Mouse (Mus musculus): ENCODE measurements around the gene Bptf.
A peak's percentile ranks its signal among the peaks of the same experiment; 100 is the strongest.
"Not testable (repeated sequence)": the region's sequence is repeated elsewhere in the genome, so short reads cannot be mapped to it uniquely, and the experiment has no call there.

Bptf gene

GRCm38 (mm10) chr11:107046766-107047620 is 84.9 kb downstream of the Bptf start:
- DNase-seq: no peak

GRCm38 (mm10) chr11:107045546-107045945 is 86.4 kb downstream of the Bptf start:
- no peak for DNase-seq

- peak; percentile 70 for DNase-seq
These were observed 87.6 kb downstream of the Bptf start for GRCm38 (mm10) chr11:107044321-107044720.

- peak; percentile 70 for DNase-seq
These were observed 88.6 kb downstream of the Bptf start for GRCm38 (mm10) chr11:107043361-107043760.

GRCm38 (mm10) chr11:107041396-107041795 is 90.5 kb downstream of the Bptf start:
- DNase-seq: no peak

GRCm38 (mm10) chr11:107039417-107039816 is 92.5 kb downstream of the Bptf start:
- DNase-seq: no peak

GRCm38 (mm10) chr11:107034085-107034810 is 97.7 kb downstream of the Bptf start:
- DNase-seq: no peak

- no peak for DNase-seq
These were observed 100.3 kb downstream of the Bptf start for GRCm38 (mm10) chr11:107031635-107032034.

- no peak for DNase-seq
These were observed 102.4 kb downstream of the Bptf start for GRCm38 (mm10) chr11:107029536-107029935.

GRCm38 (mm10) chr11:107028754-107029153 is 103.2 kb downstream of the Bptf start:
- no peak for DNase-seq

- DNase-seq: no peak
These were observed 103.7 kb downstream of the Bptf start for GRCm38 (mm10) chr11:107028275-107028618.

GRCm38 (mm10) chr11:107027431-107028274 is 104.3 kb downstream of the Bptf start:
- peak; percentile 87 for DNase-seq

- DNase-seq: no peak
These were observed 105.1 kb downstream of the Bptf start for GRCm38 (mm10) chr11:107026554-107027430.

- peak; percentile 37 for DNase-seq
These were observed 106.3 kb downstream of the Bptf start, which contains the start of gene 1810010H24Rik for GRCm38 (mm10) chr11:107025411-107026321. TSS of gene 1810010H24Rik (plus strand) at chr11:107025681.

- no peak for DNase-seq
These were observed 107.5 kb downstream of the Bptf start for GRCm38 (mm10) chr11:107024406-107024805.

GRCm38 (mm10) chr11:107022050-107022683 is 109.8 kb downstream of the Bptf start:
- DNase-seq: no peak

- DNase-seq: not testable (repeated sequence)
These were observed 112.2 kb downstream of the Bptf start for GRCm38 (mm10) chr11:107019722-107020121.

GRCm38 (mm10) chr11:107019318-107019717 is 112.6 kb downstream of the Bptf start:
- DNase-seq: no peak

GRCm38 (mm10) chr11:107018606-107019005 is 113.3 kb downstream of the Bptf start:
- no peak for DNase-seq

- DNase-seq: no peak
These were observed 114.5 kb downstream of the Bptf start for GRCm38 (mm10) chr11:107017339-107017886.
